Mouse (Mus musculus): Measurements from ENCODE around the gene Eif5a. TPM values are rescaled to one million over a fixed set of nuclear protein-coding genes. Genes with fewer than 3 reads are reported as not detected.
"Not testable (repeated sequence)": the region's sequence is repeated elsewhere in the genome, so short reads cannot be mapped to it uniquely, and the experiment has no call there.

Eif5a gene
- total RNA-seq, 1 experiment from 2014 or later = 542 TPM

DNA sequence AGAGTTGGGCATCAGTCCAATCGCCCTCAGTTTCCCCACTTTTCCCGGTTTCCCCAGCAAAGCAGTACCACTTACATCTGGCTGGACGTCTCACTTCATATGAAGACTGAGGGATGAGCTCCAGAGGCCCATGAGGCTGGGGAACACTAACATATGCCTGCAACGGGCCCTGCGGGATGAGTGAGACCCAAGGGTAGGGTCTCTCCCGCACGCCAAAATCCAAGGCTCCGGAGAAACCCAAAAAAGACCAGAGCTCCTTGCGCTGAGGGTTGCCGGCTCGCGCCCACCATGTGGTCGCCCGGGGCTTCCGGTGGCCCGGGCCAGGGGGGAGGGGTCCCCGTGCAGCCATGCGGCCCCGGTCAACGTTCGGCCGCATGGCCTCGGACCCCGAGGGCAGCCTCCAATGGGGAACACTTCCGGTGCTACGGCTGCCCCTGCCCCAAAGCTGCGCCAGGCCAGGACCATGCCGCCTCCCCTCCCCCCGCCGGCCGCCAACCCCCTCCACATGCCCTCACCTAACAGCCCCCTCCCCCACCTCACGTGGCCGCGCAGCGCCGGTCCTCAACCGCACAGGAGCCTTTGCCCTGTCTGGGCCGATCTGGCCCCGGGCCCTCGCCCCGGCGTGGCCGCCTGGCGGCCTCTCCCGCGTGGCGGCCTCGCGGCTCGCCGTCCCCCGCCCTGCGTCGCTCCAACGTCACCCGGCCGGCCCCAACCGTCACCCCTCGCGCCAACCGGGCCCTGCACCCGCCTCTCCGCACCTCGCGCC, 1.3 kb downstream of the Eif5a start:
- DNase-seq = peak; percentile 62

DNA sequence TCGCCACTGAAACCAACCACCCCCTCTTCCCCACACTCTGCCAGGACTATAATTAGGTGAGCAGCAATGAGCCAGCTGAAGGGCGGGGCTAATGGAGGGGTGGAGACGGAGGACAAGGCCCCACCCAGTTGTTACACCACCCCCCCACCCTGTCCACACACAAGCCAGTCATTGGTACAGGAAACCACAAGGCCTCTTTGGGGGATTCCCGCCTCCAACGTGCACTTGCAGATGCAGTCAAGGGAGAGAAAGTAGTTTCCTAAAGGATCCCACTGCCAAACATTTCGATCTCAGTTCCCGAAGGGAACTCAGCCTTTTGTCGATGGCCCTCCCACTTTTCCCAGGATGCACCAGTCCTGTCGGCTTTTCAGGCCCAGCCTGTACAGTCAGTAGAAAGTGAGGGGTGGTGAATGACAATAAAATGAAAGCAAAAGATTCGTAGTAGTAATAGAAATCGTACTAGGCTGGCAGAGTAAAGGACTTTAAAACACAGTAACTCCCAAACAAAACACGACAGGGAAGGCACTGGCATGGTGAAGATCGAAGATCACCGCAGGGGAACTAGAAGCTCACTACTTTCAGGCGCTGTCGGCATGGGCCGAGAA, 2.0 kb downstream of the Eif5a start:
- peak; percentile 80 for DNase-seq

DNA sequence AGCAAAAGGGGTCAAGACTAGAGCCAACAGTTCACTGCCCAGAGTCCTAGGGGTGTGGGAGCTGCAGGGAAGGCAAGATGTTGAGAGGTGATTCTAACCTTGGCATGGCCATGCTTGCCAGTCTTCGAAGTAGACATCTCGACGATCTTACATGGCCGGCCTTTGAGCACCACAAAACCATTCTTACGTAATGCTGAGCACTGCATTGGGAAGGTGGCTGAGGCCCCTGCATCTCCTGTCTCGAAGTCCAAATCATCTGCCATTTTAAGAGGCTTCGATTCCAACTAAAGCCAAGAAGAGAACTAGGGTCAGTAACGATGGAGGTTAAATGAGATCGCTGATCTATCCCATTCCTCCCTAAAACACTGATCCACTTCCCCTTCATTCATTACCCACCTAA, 2.7 kb downstream of the Eif5a start:
- DNase-seq = no peak

DNA sequence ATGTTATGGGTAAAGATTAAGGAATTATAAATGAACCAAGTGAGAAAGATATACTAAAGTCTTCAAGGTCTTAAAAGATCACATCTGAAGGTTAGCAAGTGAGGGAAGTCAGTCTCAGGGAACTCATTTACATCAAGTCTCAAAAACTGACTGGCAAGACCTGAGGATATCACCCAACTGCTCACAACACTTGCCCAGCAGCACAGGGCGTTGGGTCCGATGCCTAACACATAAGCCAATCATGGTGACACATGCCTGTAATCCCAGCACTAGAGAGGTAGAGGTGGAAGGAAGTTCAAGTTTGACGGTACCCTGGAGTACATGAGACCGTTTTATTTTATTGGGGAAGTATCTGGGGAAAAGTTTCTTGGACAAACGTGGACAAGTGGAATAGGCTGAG, 3.6 kb downstream of the Eif5a start:
- no peak for DNase-seq

DNA sequence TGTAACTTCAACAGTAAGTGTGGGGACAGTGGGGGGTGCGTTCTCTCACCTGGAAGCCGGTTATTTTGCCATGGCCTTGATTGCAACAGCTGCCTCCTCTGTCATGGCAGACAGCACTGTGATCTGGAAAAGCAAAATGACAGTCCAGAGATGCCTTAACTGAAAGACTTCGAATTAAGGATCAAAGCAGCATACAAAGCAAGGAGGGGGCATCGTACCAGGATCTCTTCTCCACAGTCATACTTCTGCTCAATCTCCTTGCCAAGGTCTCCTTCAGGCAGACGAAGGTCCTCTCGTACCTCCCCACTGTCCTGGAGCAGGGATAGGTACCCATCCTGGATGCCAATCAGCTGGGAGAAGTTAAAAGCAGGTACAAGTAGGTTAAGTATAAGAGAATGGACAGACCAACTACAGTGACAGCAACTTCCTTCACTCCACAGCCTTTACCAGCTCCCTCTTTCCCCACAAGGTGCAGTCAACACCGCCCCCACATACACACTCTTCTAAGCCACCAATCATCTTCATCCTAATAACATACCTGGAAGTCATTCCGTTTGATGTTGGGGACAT, 4.3 kb downstream of the Eif5a start:
- no peak for DNase-seq

DNA sequence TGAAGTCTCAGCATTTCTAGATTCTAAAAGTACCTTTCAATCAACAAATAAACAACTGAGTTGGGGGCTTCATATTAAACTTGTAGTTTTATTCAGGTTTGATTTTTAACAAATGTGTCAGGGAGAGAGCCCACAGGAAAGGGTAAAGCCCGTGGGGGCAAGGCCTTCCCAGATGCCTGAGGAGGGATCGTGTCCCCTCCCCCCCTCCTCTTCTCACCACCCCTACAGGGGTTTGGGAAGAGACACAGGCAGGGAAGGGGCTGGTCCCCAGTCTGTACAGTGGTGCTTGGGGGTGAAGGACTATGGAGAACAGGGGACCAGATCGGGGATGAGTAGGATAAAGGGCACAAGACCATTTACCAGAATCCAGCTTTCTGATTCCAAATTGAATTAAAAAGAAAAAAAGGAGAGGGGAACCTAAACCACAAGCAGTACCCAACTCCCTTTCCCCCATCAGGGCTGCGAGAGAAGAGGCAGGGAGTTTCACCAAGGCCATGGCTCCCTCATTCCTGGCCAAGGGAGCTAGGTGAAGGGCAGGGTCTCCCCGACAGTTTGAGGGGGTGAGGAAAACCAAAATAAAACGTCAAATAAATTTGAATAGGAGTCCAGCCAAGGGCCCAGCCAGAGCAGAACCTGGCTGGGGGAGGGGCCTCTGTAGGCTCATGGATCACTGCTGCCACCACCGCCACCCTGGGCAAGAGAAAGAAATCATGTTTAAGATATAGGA, 4.9 kb downstream of the Eif5a start:
- DNase-seq = not testable (repeated sequence)

DNA sequence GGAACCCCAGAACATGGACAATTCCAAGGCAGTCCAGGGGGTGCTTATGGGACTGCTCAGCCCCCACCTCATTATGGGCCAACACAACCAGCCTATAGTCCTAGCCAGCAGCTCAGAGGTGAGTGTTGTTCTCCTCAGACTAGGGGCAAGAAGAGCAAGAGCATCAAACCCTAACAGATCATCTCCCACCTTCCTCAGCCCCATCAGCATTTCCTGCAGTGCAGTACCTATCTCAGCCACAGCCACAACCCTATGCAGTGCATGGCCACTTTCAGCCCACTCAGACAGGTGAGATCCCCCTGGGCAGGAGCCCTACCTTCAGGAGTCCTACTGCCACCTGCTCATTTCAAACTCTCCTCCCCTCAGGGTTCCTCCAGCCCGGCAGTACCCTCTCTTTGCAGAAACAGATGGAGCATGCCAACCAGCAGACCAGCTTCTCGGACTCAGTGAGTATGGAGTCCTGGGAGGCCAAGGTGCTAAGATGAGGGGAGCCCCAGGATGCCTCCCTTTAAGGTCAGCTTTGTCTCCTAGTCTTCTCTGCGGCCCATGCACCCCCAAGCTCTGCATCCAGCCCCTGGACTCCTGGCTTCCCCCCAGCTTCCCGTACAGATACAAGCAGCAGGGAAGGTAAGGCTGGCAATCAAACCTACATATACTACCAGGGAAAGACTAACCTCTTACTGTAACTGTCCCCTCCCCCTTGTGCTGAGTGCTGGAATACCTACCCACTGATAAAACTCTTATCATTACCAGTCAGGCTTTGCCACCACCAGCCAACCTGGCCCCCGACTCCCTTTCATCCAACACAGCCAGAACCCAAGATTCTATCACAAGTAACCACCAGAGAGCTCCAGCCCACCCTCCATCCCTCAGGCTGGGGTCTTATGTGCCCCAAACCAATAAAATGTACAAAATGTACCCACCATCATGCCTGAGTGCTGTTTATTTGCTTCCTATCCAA, 5.8 kb downstream of the Eif5a start:
- no peak for DNase-seq

DNA sequence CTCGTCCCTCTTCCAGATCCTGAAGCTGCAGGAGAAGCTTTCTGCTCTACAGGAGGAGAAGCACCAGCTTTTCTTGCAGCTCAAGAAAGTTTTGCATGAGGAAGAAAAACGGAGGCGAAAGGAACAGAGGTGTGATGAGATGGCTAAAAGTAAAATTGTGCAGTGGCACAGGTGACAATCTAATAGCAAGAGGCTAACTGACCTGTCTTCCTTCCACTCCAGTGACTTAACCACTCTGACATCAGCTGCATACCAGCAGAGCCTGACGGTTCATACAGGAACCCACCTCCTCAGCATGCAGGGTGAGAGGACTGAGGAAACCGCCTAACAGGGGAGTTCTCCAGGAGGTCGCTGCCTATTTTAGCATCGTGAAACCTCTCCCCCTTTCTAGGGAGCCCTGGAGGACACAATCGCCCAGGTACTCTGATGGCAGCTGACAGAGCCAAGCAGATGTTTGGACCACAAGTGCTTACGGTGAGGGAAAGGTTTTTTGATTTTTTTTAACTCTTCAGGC, 6.8 kb downstream of the Eif5a start:
- no peak for DNase-seq

DNA sequence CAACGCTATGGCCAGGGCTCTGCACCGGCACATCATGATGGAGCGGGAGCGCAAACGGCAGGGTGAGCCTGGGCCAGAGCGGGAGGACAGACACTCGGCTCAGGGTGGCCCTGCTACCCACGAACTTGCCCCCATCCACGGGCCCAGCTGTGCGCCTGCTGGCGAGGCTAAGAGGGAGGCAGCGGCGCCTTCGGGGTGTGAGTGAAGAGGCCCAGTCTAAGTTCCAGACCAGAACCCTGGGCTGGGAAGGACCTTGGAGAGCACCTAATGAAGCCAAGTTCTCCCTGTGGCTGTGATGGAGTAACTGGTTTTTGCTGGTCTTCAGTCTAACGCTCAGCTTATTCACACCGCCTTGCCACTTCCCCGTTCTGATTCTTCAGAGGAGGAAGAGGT, 7.4 kb downstream of the Eif5a start:
- DNase-seq = no peak

DNA sequence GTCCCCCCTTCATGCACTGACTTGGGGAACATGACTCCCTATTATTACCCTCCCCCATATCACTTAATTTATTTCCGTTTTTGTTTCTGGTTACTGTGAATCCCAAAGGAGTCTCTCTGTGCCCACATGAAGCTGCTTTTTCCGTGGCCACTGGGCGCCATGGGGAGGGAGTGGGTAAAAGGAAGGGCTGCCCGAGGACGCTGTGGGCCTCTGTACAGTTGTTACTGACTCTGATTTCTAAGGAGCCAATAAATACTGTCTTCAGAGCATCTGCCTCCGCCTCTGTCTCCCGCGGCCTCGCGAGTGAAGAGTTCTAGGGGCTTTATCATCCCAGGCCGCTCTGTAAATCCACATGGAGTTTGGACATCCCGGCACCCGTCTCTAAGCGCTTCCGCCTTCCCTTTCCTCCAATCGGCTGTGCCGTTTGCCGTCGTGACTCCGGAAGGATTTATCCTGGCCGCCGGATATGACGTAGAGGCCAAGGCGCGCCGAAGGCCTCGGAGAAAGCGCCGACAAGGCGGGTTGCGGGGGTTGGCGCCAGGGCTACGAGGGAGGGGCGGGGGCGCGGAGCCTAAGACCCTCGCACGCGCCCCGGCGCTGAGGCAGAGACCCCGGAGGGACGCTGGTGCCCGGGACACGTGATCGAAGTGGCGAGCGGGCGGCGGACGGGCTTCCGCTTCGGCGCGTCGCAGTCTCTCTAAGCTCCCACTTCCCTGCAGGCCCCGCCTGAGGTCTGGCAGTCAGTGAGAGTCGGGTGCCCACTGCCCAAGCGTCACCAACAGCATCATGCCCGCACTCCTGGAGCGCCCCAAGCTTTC, 8.0 kb downstream of the Eif5a start, which contains the start of gene Gps2:
Gene Gps2, plus strand, starts transcription at position 335 of the 818 bp plus-strand sequence.
- DNase-seq = peak; percentile 91

DNA sequence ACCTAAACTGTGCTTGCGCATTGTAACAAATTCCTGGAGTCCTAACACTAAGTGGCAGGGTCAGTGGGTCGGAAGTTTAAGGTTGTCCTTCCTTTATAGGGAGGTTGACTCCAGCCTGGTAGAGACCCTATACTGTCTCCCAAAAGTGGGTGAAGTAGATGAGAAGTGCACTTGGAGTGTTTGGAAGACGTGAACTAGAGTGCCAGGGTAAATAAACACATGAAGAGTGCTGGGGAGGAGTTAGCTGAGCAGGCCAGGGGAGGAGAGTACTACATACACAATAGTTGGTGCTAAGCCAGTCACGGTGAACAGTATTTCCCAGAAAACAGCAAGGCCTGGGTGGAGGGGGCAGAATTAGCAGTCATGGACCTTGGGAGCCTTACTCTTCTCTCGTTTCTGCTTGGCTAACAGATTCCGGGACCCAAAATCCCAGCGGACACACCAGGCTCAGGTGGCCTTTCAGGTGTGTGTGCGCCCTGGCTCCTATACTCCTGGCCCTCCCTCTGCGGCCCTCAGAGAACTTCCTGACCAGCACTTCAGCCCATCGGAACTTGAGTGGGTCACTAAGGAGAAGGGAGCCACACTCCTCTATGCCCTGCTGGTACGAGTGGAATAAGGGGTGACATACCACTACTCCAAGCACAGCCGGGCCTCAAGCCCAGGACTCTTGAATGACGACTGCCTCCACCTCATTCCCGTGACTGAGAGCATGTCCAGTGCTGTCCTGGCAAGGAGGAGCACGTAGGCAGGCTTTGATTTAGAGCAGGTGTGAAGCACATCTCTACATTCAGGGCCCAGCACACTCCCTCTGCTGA, 8.8 kb downstream of the Eif5a start:
- DNase-seq = no peak

DNA sequence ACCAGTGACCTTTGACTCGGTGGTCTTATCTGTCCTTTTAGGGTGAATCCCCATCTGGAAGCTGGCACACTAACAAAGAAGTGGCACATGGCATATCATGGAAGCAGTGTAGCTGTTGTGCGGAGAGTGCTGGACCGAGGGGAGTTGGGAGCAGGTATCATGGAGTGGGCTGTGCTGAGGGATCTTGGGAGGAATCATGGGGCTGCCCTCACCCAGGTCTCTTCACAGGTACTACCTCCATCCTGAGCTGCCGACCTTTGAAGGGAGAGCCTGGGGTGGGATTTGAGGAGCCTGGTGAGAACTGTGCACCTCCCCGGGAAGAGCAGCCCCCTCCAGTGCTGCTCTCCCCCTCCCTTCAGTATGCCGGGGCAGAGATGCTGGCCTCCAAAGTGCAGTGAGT, 10.1 kb downstream of the Eif5a start:
- no peak for DNase-seq

DNA sequence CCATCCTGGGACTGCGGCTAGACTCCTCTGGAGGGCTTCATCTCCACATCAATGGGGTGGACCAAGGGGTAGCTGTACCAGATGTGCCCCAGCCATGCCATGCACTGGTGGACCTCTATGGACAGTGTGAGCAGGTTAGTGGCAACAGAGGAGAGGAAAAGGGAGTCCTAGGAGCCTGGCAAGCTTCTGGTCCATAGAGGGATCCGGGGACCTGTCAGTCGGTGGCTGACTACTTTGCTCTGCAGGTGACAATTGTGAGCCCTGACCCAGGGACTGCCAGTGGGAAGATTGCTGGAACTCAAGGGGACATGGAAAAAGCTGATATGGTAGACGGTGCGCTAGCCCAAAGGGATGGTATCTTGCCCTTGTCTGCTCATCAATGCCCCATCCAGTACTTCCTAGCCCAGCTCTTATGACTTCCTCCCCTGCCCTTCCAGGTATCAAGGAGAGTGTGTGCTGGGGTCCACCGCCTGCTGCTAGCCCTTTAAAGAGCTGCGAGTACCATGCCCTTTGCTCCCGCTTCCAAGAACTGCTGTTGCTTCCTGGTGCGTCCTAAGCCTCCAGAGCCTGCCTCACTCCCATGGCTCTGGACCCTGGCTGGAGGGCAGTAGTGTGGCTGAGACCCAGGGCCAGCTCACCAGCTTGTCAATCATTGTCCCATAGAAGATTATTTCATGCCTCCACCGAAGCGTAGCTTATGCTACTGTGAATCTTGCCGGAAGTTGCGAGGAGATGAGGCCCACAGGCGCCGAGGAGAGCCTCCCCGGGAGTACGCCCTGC, 10.8 kb downstream of the Eif5a start:
- no peak for DNase-seq

DNA sequence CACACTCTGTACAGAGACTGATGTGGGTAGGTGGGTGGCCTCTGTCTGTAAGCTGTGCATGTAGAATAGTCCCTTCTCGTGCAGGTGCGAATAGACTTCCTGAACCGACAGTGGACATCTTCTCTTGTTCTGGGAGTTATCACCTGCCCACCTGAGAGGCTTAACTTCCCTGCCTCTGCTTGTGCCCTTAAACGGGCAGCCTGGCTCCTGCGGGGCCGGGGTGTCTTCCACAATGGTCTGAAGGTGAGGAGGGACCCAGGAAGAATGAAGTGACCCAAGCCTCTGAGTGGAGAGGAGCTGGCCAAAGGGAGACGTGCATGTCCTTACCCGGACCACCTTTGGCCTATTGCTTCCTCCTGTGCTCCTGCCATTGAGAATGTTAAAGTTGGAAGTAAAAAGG, 11.6 kb downstream of the Eif5a start:
- DNase-seq = no peak

DNA sequence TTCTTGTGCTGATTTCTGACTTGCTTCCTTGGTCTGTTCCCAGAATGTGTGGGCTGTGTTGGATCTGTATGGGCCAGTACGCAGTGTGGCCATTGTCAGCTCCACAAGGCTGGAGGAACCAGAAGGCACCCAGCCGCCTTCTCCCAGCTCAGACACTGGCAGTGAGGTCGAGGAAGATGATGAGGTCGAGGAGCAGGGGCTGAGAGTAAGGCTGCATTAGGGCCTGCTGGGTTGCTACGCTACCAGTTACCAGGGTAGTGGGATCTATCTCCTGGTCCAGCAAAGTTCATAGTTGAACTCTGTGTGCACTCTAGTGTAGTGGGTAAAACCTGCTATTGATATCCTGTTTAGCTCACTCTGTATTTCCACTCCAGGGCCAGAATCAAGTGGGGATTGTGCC, 12.6 kb downstream of the Eif5a start:
- DNase-seq = no peak

DNA sequence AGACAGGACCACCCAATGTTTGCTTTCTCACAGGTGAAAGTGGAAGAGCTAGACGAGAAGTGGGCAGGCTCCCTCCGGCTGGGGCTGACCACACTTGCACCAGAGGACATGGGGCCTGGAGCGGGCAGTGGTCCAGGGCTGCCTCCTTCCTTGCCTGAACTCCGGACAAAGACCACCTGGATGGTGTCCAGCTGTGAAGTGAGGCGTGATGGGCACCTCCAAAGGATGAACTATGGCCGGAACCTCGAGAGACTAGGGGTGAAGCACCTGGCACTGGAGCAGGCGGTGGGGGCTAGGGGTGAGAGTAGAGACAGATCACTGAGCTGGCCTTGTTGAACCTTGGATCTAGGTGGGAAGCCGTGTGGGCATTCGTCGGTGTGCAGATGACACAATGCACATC, 13.1 kb downstream of the Eif5a start:
- no peak for DNase-seq

DNA sequence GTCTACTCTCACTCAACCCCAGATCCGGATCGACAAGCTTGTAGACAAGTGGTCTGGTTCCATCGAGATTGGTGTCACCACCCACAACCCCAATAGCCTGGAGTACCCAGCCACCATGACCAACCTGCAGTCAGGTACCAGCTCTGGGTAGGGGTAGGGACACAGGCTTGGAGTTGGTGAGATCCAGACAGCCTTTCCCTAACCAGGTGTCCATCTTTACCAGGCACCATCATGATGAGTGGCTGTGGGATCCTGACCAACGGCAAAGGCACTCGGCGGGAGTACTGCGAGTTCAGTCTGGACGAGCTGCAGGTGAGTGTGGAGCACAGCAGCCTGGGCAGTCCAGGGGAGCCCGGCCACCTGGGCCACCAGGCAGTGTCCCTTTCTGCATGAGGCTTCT, 17.4 kb downstream of the Eif5a start:
- DNase-seq = no peak

DNA sequence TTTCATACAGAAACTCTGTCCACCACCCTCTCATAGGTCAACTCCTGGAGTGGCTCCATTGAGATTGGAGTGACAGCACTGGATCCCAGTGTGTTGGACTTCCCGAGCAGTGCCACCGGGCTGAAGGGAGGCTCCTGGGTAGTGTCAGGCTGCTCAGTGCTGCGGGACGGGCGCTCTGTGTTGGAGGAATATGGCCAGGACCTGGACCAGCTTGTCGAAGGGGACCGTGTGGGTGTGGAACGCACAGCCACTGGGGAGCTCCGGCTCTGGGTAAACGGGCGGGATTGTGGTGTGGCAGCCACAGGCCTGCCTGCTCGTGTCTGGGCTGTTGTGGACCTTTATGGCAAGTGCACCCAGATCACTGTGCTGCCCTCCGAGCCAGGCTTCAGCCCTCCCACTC, 18.8 kb downstream of the Eif5a start:
- DNase-seq = no peak

DNA sequence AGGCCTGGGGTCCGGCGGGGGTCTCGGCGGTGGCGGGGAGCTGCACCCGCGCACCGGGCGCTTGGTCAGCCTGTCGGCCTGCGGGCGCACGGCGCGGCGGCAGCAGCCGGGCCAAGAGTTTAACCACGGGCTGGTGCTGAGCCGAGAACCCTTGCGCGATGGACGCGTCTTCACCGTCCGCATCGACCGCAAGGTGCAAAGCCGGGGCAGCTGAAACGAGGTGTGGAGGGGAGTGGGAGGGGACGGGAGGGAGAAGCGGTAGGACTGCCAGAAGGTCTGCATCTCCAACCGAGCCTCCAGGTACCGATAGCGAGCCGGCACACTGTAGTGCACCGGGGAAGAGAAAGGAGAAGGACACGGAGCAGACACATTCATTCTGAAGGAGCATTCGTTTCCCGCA, 19.8 kb downstream of the Eif5a start:
- DNase-seq = no peak

All from adrenal gland, postnatal 25 days (tissue).